Mouse (Mus musculus) C2C12 (cell line): ENCODE measurements around the gene Gpatch3.

Experiments used
- CEBPB ChIP-seq: IDR thresholded peaks from one replicate; pipeline ENCODE4 v1.6.1; 2011; ENCODE audit warnings: low read depth, mild to moderate bottlenecking, control low read depth, moderate library complexity
- CTCF ChIP-seq: IDR thresholded peaks from one replicate; pipeline ENCODE4 v1.5.1; 2011; ENCODE audit not compliant: control insufficient read depth, insufficient read depth, insufficient read length
- MAX ChIP-seq: IDR thresholded peaks from one replicate; pipeline ENCODE4 v1.6.1; 2011; ENCODE audit warnings: mild to moderate bottlenecking, control low read depth
- MYOD1 ChIP-seq: IDR thresholded peaks from one replicate; pipeline ENCODE4 v1.6.1; 2011; ENCODE audit warnings: low read depth; ENCODE audit not compliant: control insufficient read depth, insufficient read length
- USF1 ChIP-seq: IDR thresholded peaks from one replicate; pipeline ENCODE4 v1.6.1; 2011; ENCODE audit warnings: low read depth, mild to moderate bottlenecking, control low read depth, moderate library complexity

DNA sequence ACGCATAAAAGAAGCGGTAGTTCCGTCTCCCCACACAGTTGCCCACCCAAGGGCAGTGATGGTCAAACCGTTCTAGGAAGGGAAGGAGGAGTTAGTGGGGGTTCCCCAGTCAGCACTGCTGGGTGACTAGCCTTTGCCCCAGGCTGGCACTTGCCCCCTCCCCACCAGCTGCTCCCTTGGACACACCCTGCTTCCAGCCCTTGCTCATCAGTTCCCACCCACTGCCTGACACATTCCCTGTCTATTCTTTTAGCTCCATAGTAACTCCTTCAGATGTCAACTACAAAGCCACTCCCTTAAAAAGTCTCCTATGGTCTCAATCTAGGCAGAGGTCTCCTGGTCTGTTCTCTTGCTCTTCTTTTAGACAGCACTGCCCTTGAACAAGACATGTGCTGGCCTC, 39.3 kb downstream of the Gpatch3 start:
- TF ChIP-seq MAX = no peak
- no peak for TF ChIP-seq CTCF
- TF ChIP-seq CEBPB = no peak
- no peak for TF ChIP-seq USF1
- TF ChIP-seq MYOD1 = no peak
